Mouse (Mus musculus) hindbrain, embryonic 13.5 days (tissue): ENCODE results near the gene Copz2. TPM values are rescaled to one million over a fixed set of nuclear protein-coding genes. Genes with fewer than 3 reads are reported as not detected.
A peak's percentile ranks its signal among the peaks of the same experiment; 100 is the strongest.

Experiments
- ATAC-seq: fragments of 200-750 bp; cut with Nextera tagmentation; 2 replicates; pipeline ENCODE4 v1.8.0; 2017; ENCODE audit warnings: moderate TSS enrichment; ENCODE audit not compliant: low FRiP score
- H3K27ac ChIP-seq: fragments of 300-500 bp; sonication (generic); 2 replicates; pipeline ENCODE4 v1.5.1; 2015; ENCODE audit warnings: inconsistent platforms, mild to moderate bottlenecking, moderate library complexity
- H3K27me3 ChIP-seq: fragments of 300-500 bp; sonication (generic); 2 replicates; pipeline ENCODE4 v1.6.1; 2015; ENCODE audit warnings: mild to moderate bottlenecking, inconsistent platforms
- H3K36me3 ChIP-seq: fragments of 300-500 bp; sonication (generic); 2 replicates; pipeline ENCODE4 v1.6.1; 2015; ENCODE audit warnings: mild to moderate bottlenecking, inconsistent platforms
- H3K4me1 ChIP-seq: fragments of 300-500 bp; sonication (generic); replicated peaks from 2 replicates; pipeline ENCODE4 v1.6.1; 2015; ENCODE audit warnings: inconsistent platforms
- H3K4me2 ChIP-seq: fragments of 300-500 bp; sonication (generic); 2 replicates; pipeline ENCODE4 v1.6.1; 2015; ENCODE audit warnings: inconsistent platforms, mild to moderate bottlenecking, moderate library complexity
- H3K4me3 ChIP-seq: fragments of 300-500 bp; sonication (generic); 2 replicates; pipeline ENCODE4 v1.5.1; 2015; ENCODE audit warnings: mild to moderate bottlenecking, inconsistent platforms
- H3K9ac ChIP-seq: fragments of 300-500 bp; sonication (generic); 2 replicates; pipeline ENCODE4 v1.6.1; 2015; ENCODE audit warnings: mild to moderate bottlenecking, inconsistent platforms
- H3K9me3 ChIP-seq: fragments of 300-500 bp; sonication (generic); 2 replicates; pipeline ENCODE4 v1.6.1; 2016; ENCODE audit warnings: inconsistent platforms
- WGBS: fragments of 180-500 bp; shearing (Covaris S2); methylation state at CpG from one replicate; pipeline ENCODE4 v1.1.7; 2015; 5-methylcytosine and 5-hydroxymethylcytosine counted together
- polyA plus RNA-seq: library from polyadenylated mRNA; unstranded; fragments of >200 nt; fragmentation: Nextera tagmentation; extraction: Ambion mirVana; gene quantifications from 2 replicates; pipeline ENCODE4 v1.2.1, GENCODE M21; 2015

Copz2 gene
- polyA plus RNA-seq, 1 experiment from 2014 or later = 27.3 TPM

- Histone ChIP-seq H3K4me2 (peak overlapping the region; percentile 61), H3K9ac (peak overlapping the region; percentile 77), H3K27me3 (no peaks in the 10 kb centered on the region), H3K36me3 (peaks cover 16% of the 10 kb centered on the region), H3K9me3 (no peaks in the 10 kb centered on the region), H3K4me1 (peaks cover 38% of the 10 kb centered on the region), H3K4me3 (peak overlapping the region; percentile 87), H3K27ac (peak overlapping the region; percentile 94)
- WGBS = 21% methylated on average over 13 of the region's 13 CpGs
- ATAC-seq = no peak
Observed at GRCm38 (mm10) chr11:96830539-96831216, 19.0 kb upstream of the Copz2 start.

GRCm38 (mm10) chr11:96831516-96831915, 18.2 kb upstream of the Copz2 start:
- peaks cover 11% of the 10 kb centered on the region for H3K36me3 ChIP-seq
- peaks cover 29% of the 10 kb centered on the region for H3K4me1 ChIP-seq
- ATAC-seq = no peak
- H3K9me3 ChIP-seq = no peaks in the 10 kb centered on the region
- 68% methylated on average over 4 of the region's 4 CpGs for WGBS
- no peak overlapping the region for H3K4me3 ChIP-seq
- H3K4me2 ChIP-seq = no peak overlapping the region
- no peaks in the 10 kb centered on the region for H3K27me3 ChIP-seq
- H3K27ac ChIP-seq = no peak overlapping the region
- no peak overlapping the region for H3K9ac ChIP-seq

- H3K4me2 ChIP-seq = no peak overlapping the region
- peaks cover 19% of the 10 kb centered on the region for H3K4me1 ChIP-seq
- no peak overlapping the region for H3K4me3 ChIP-seq
- H3K27ac ChIP-seq = no peak overlapping the region
- no peak overlapping the region for H3K9ac ChIP-seq
- WGBS = 89% methylated on average over 3 of the region's 3 CpGs
- H3K27me3 ChIP-seq = no peaks in the 10 kb centered on the region
- ATAC-seq = no peak
- peaks cover 4% of the 10 kb centered on the region; the same call in 1 of the 2 replicates for H3K36me3 ChIP-seq
- H3K9me3 ChIP-seq = no peaks in the 10 kb centered on the region
Observed at GRCm38 (mm10) chr11:96832541-96832940, 17.1 kb upstream of the Copz2 start.

GRCm38 (mm10) chr11:96832973-96833372, 16.7 kb upstream of the Copz2 start:
- ATAC-seq = no peak
- 70% methylated on average over 2 of the region's 2 CpGs for WGBS

GRCm38 (mm10) chr11:96834127-96834526, 15.5 kb upstream of the Copz2 start:
- WGBS = 100% methylated on average over 1 of the region's 1 CpGs
- no peak for ATAC-seq
- H3K9me3 ChIP-seq = no peaks in the 10 kb centered on the region

More at GRCm38 (mm10) chr11:96832973-96833372, 16.7 kb upstream of the Copz2 start:
- H3K36me3 ChIP-seq = 0 out of 2 replicates have a peak, but pooled peaks cover under 1% of the 10 kb centered on the region
- no peak overlapping the region for H3K27ac ChIP-seq
- H3K4me3 ChIP-seq = no peak overlapping the region
- H3K9me3 ChIP-seq = no peaks in the 10 kb centered on the region
- H3K4me2 ChIP-seq = no peak overlapping the region
- H3K9ac ChIP-seq = no peak overlapping the region
- H3K4me1 ChIP-seq = peaks cover 15% of the 10 kb centered on the region
- no peaks in the 10 kb centered on the region for H3K27me3 ChIP-seq

GRCm38 (mm10) chr11:96837298-96837697, 12.4 kb upstream of the Copz2 start:
- no peak overlapping the region for H3K9ac ChIP-seq
- no peak overlapping the region for H3K4me3 ChIP-seq
- H3K27ac ChIP-seq = no peak overlapping the region
- peaks cover 3% of the 10 kb centered on the region; the same call in 1 of the 2 replicates for H3K4me1 ChIP-seq
- no peaks in the 10 kb centered on the region for H3K36me3 ChIP-seq
- H3K9me3 ChIP-seq = no peaks in the 10 kb centered on the region
- H3K4me2 ChIP-seq = no peak overlapping the region
- no peak for ATAC-seq
- WGBS = 35% methylated on average over 9 of the region's 9 CpGs
- H3K27me3 ChIP-seq = no peaks in the 10 kb centered on the region

More at GRCm38 (mm10) chr11:96834127-96834526, 15.5 kb upstream of the Copz2 start:
- H3K27ac ChIP-seq = no peak overlapping the region
- no peak overlapping the region for H3K9ac ChIP-seq
- H3K4me1 ChIP-seq = peaks cover 4% of the 10 kb centered on the region
- H3K27me3 ChIP-seq = no peaks in the 10 kb centered on the region
- H3K36me3 ChIP-seq = no peaks in the 10 kb centered on the region
- no peak overlapping the region for H3K4me2 ChIP-seq
- no peak overlapping the region for H3K4me3 ChIP-seq

GRCm38 (mm10) chr11:96838341-96838740, 11.3 kb upstream of the Copz2 start:
- H3K4me3 ChIP-seq = no peak overlapping the region
- no peak overlapping the region for H3K27ac ChIP-seq
- no peaks in the 10 kb centered on the region for H3K27me3 ChIP-seq
- 69% methylated on average over 4 of the region's 4 CpGs for WGBS
- H3K4me2 ChIP-seq = no peak overlapping the region
- peaks cover 3% of the 10 kb centered on the region; the same call in 1 of the 2 replicates for H3K4me1 ChIP-seq
- no peaks in the 10 kb centered on the region for H3K9me3 ChIP-seq
- H3K36me3 ChIP-seq = no peaks in the 10 kb centered on the region
- ATAC-seq = no peak
- no peak overlapping the region for H3K9ac ChIP-seq

GRCm38 (mm10) chr11:96839428-96839827, 10.2 kb upstream of the Copz2 start:
- H3K9me3 ChIP-seq = no peaks in the 10 kb centered on the region
- H3K36me3 ChIP-seq = no peaks in the 10 kb centered on the region
- no peak overlapping the region for H3K27ac ChIP-seq
- H3K9ac ChIP-seq = no peak overlapping the region
- H3K4me2 ChIP-seq = no peak overlapping the region
- peaks cover 3% of the 10 kb centered on the region; the same call in 1 of the 2 replicates for H3K4me1 ChIP-seq
- 79% methylated on average over 7 of the region's 7 CpGs for WGBS
- H3K27me3 ChIP-seq = no peaks in the 10 kb centered on the region
- no peak overlapping the region for H3K4me3 ChIP-seq
- ATAC-seq = no peak

- H3K9ac ChIP-seq = 0 out of 2 replicates have a peak overlapping the region, but pooled peaks have one; percentile 13
- H3K27ac ChIP-seq = no peak overlapping the region
- no peak overlapping the region for H3K4me2 ChIP-seq
- 74% methylated on average over 3 of the region's 3 CpGs for WGBS
- peaks cover 3% of the 10 kb centered on the region; the same call in 1 of the 2 replicates for H3K4me1 ChIP-seq
- no peak overlapping the region for H3K4me3 ChIP-seq
- H3K36me3 ChIP-seq = no peaks in the 10 kb centered on the region
- H3K9me3 ChIP-seq = no peaks in the 10 kb centered on the region
- no peaks in the 10 kb centered on the region for H3K27me3 ChIP-seq
- no peak for ATAC-seq
Observed at GRCm38 (mm10) chr11:96839877-96840276, 9.8 kb upstream of the Copz2 start.

GRCm38 (mm10) chr11:96840290-96840689, 9.4 kb upstream of the Copz2 start:
- Histone ChIP-seq H3K27ac (no peak overlapping the region; the same call in 1 of the 2 replicates), H3K9ac (0 out of 2 replicates have a peak overlapping the region, but pooled peaks have one; percentile 13), H3K4me2 (no peak overlapping the region), H3K4me1 (peaks cover 3% of the 10 kb centered on the region; the same call in 1 of the 2 replicates), H3K9me3 (no peaks in the 10 kb centered on the region), H3K27me3 (no peaks in the 10 kb centered on the region), H3K4me3 (no peak overlapping the region), H3K36me3 (no peaks in the 10 kb centered on the region)
- 47% methylated on average over 8 of the region's 8 CpGs for WGBS
- no peak for ATAC-seq

GRCm38 (mm10) chr11:96843627-96844026, 6.0 kb upstream of the Copz2 start:
- WGBS = 57% methylated on average over 3 of the region's 3 CpGs

GRCm38 (mm10) chr11:96847240-96847639, 2.4 kb upstream of the Copz2 start:
- Histone ChIP-seq H3K9ac (no peak overlapping the region), H3K36me3 (no peaks in the 10 kb centered on the region), H3K4me2 (no peak overlapping the region), H3K27ac (no peak overlapping the region), H3K9me3 (no peaks in the 10 kb centered on the region), H3K4me3 (no peak overlapping the region), H3K27me3 (peaks cover 18% of the 10 kb centered on the region), H3K4me1 (peaks cover 11% of the 10 kb centered on the region)
- ATAC-seq = no peak
- WGBS = 47% methylated on average over 3 of the region's 3 CpGs

More at GRCm38 (mm10) chr11:96843627-96844026, 6.0 kb upstream of the Copz2 start:
- H3K4me1 ChIP-seq = peaks cover 3% of the 10 kb centered on the region; the same call in 1 of the 2 replicates
- no peaks in the 10 kb centered on the region for H3K36me3 ChIP-seq
- no peak overlapping the region for H3K4me3 ChIP-seq
- H3K27me3 ChIP-seq = no peaks in the 10 kb centered on the region
- H3K9ac ChIP-seq = no peak overlapping the region
- no peak for ATAC-seq
- no peak overlapping the region for H3K27ac ChIP-seq
- H3K4me2 ChIP-seq = no peak overlapping the region
- H3K9me3 ChIP-seq = no peaks in the 10 kb centered on the region

GRCm38 (mm10) chr11:96848694-96849093, 976 bp upstream of the Copz2 start:
- Histone ChIP-seq H3K9me3 (no peaks in the 10 kb centered on the region), H3K4me3 (no peak overlapping the region), H3K4me1 (peaks cover 11% of the 10 kb centered on the region), H3K27me3 (peaks cover 18% of the 10 kb centered on the region), H3K36me3 (no peaks in the 10 kb centered on the region), H3K9ac (no peak overlapping the region), H3K27ac (no peak overlapping the region), H3K4me2 (no peak overlapping the region)
- 48% methylated on average over 9 of the region's 9 CpGs for WGBS
- ATAC-seq = no peak
